Mouse (Mus musculus) limb, embryonic 11.5 days (tissue): Measurements from ENCODE around the gene Slc43a2. TPM values are rescaled to one million over a fixed set of nuclear protein-coding genes. Genes with fewer than 3 reads are reported as not detected.
A peak's percentile ranks its signal among the peaks of the same experiment; 100 is the strongest.

ENCODE experiments used
- ATAC-seq: fragments of 200-750 bp; cut with Nextera tagmentation; 2 replicates; pipeline ENCODE4 v1.8.0; 2017; ENCODE audit warnings: low read depth; ENCODE audit not compliant: insufficient number of reproducible peaks, low FRiP score, low TSS enrichment
- DNase-seq: peaks from one replicate; pipeline ENCODE4 v3.0.0-alpha.2; 2015; ENCODE audit warnings: low spot score
- H3K27ac ChIP-seq: fragments of 300-500 bp; sonication (generic); replicated peaks from 2 replicates; pipeline ENCODE4 v1.5.1; 2014; ENCODE audit warnings: low read depth, mild to moderate bottlenecking, low read length
- H3K27me3 ChIP-seq: fragments of 300-500 bp; sonication (generic); 2 replicates; pipeline ENCODE4 v1.6.1; 2014; ENCODE audit warnings: mild to moderate bottlenecking, low read length, mixed read lengths; ENCODE audit not compliant: control insufficient read depth, insufficient read depth
- H3K36me3 ChIP-seq: fragments of 300-500 bp; sonication (generic); 2 replicates; pipeline ENCODE4 v1.6.1; 2014; ENCODE audit warnings: mild to moderate bottlenecking, low read length, moderate library complexity, mixed read lengths; ENCODE audit not compliant: control insufficient read depth, insufficient read depth
- H3K4me1 ChIP-seq: fragments of 300-500 bp; sonication (generic); 2 replicates; pipeline ENCODE4 v1.6.1; 2014; ENCODE audit warnings: low read length, mixed read lengths; ENCODE audit not compliant: control insufficient read depth, insufficient read depth
- H3K4me2 ChIP-seq: fragments of 300-500 bp; sonication (generic); 2 replicates; pipeline ENCODE4 v1.6.1; 2014; ENCODE audit warnings: low read depth, mild to moderate bottlenecking, moderate library complexity; ENCODE audit not compliant: severe bottlenecking
- H3K4me3 ChIP-seq: fragments of 300-500 bp; sonication (generic); 2 replicates; pipeline ENCODE4 v1.5.1; 2014; ENCODE audit warnings: low read depth, low read length
- H3K9ac ChIP-seq: fragments of 300-500 bp; sonication (generic); 2 replicates; pipeline ENCODE4 v1.6.1; 2014; ENCODE audit warnings: mild to moderate bottlenecking, low read length
- H3K9me3 ChIP-seq: fragments of 300-500 bp; sonication (generic); 2 replicates; pipeline ENCODE4 v1.6.1; 2016; ENCODE audit warnings: low read length; ENCODE audit not compliant: control insufficient read depth
- WGBS: fragments of 180-500 bp; shearing (Covaris S2); extraction: QIAGEN DNeasy Blood & Tissue Kit; methylation state at CpG from one replicate; pipeline ENCODE4 v1.1.7; 2014; 5-methylcytosine and 5-hydroxymethylcytosine counted together
- polyA plus RNA-seq: library from polyadenylated mRNA; unstranded; fragments of >200 nt; fragmentation: Nextera tagmentation; extraction: Ambion mirVana; gene quantifications from 2 replicates; pipeline ENCODE4 v1.2.1, GENCODE M21; 2014

The Slc43a2 gene
- polyA plus RNA-seq, 1 experiment from 2014 or later: 4.2 TPM

DNA sequence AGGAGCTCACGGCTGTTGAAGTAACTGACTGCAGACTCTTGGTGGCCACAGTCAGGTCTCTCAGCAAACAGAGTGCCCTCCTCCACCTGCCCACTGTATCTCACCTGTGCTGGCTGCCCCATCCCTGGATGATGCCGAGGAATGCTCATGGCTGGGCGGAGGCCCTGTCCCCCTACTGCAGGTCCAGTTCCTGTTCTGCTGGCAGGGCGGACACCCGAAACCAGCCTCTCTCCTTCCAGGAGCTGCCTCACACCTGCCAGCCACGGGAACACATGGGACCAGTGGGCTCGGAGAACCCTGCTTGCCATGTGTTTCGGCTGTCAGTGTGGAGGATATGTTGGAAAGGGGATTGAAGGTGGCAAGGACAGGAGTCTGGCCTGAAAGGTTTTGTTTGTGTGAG is 8.7 kb downstream of the Slc43a2 start:
- DNase-seq: no peak
- Histone ChIP-seq H3K36me3 (no peaks in the 10 kb centered on the region), H3K4me1 (peaks cover 7% of the 10 kb centered on the region), H3K27me3 (no peaks in the 10 kb centered on the region), H3K9ac (no peak overlapping the region), H3K4me2 (no peak overlapping the region), H3K4me3 (no peak overlapping the region), H3K27ac (no peak overlapping the region), H3K9me3 (no peaks in the 10 kb centered on the region)
- ATAC-seq: no peak
- WGBS: 81% methylated on average over 8 of the region's 8 CpGs

DNA sequence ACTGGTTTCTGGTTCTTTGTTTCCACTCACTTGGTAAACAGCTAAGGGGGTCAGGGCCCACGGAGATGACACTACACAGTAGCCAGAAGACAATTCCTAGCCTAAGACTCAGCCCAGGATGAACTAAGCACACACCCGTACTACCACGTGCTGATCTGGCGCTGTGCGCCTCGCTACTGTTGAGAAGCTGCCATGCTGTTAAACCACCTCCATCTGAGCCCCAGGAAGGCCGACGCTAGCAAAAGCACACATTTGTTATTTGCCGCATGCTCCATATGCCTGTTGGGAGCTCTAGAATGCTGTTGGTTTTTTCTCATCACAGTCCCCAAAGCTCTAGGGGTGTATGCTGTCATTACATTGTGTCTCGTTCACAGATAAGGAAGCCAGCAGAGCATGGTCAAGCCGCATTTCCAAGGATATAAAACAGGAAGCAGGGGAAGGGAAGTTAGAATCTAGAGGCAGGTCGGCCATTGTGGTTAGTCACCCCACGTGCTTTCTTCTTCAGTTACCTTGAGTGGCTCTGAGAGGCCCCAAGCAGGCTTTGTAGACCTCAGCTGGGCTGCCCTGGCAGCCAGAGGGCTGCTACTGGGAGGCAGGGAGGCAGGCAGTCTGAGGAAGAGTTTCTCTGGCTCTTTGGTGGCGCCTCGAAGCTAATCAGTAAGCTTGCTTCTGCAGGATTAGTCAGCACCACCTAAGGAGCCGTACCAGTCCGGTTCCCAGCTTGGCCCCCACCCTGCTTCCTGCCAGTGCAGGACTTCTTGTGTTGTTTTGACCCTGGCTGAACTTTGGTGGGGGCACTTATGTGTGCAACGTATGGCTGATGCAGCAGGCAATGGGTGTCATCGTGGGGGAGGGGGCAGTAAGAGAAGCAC is 9.5 kb downstream of the Slc43a2 start:
- ATAC-seq (no peak), DNase-seq (no peak)
- Histone ChIP-seq H3K9ac (no peak overlapping the region), H3K27ac (no peak overlapping the region), H3K27me3 (no peaks in the 10 kb centered on the region), H3K4me3 (no peak overlapping the region), H3K4me2 (no peak overlapping the region), H3K9me3 (no peaks in the 10 kb centered on the region), H3K36me3 (no peaks in the 10 kb centered on the region), H3K4me1 (peaks cover 7% of the 10 kb centered on the region)
- 81% methylated on average over 19 of the region's 19 CpGs for WGBS

DNA sequence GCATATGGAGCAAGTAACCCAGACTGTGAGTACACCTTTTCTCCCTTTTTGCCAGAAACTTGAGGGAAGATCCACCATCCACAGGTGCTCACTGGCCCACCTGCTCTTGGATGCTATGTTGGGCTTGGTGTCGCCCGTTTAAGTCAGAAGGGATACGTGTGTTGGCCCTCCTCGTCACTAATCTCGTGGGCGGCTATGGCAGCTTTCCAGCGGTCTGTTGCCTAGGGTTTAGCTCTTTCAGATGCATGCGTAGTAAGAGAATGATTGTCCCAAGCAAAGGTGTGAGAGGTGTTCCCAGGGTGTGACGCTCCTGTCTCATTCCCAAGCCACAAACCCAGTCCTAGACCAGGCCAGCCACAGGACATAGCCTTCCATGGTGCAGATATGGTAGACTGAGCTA is 13.2 kb downstream of the Slc43a2 start:
- ATAC-seq (no peak), DNase-seq (no peak)
- Histone ChIP-seq H3K4me1 (no peaks in the 10 kb centered on the region), H3K9me3 (no peaks in the 10 kb centered on the region), H3K36me3 (no peaks in the 10 kb centered on the region), H3K9ac (no peak overlapping the region), H3K4me3 (no peak overlapping the region), H3K27me3 (no peaks in the 10 kb centered on the region), H3K4me2 (no peak overlapping the region), H3K27ac (no peak overlapping the region)
- 87% methylated on average over 9 of the region's 9 CpGs for WGBS

DNA sequence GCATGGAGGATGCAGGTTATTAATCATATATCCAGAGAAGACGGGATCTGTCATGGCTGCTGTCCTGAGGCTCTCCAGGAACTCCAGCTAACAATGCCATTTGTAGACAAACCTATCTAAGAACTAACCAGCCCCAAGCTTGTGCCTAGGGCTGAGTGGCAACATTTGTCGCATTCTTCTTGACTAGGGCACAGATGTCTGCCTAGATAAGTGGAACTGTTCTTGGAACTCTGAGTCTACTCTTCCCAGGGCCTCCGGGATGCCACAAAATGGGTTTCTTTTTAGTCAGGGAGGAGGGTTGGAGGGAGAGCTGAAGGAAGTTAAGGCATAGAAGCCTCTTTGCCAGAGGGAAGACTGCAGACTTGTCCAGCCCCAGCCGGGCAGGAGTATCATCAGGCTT is 14.6 kb downstream of the Slc43a2 start:
- DNase-seq: no peak
- no peak for ATAC-seq
- Histone ChIP-seq H3K4me2 (no peak overlapping the region), H3K4me1 (no peaks in the 10 kb centered on the region), H3K4me3 (no peak overlapping the region), H3K9me3 (no peaks in the 10 kb centered on the region), H3K27ac (no peak overlapping the region), H3K36me3 (no peaks in the 10 kb centered on the region), H3K9ac (no peak overlapping the region), H3K27me3 (no peaks in the 10 kb centered on the region)
- WGBS: 84% methylated on average over 4 of the region's 4 CpGs

DNA sequence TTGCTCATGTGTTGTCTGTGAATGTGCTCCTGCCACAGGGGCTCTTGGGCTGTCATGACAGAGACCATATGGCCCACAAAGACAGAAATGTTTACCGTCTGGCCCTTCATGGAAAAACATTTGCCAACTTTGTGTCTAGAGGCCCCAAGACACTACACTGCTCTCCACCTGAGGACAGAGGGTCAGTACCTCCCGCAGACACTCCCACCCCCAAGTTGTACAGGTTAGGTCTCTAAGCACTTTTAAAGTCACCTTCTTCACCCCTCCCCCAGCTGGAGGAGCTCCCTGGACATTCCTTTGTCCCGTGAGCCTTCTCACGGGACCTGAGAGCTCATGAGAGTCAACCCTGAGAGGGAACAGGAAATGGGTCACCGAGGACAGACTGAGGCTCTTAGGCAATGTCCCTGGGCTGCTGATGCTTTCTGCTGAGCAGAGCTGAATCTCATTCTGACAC is 18.2 kb downstream of the Slc43a2 start:
- DNase-seq: no peak
- Histone ChIP-seq H3K9ac (no peak overlapping the region), H3K4me2 (no peak overlapping the region), H3K36me3 (no peaks in the 10 kb centered on the region), H3K4me1 (peaks cover 5% of the 10 kb centered on the region), H3K9me3 (no peaks in the 10 kb centered on the region), H3K27me3 (no peaks in the 10 kb centered on the region), H3K4me3 (no peak overlapping the region), H3K27ac (no peak overlapping the region)
- WGBS: 50% methylated on average over 5 of the region's 5 CpGs
- ATAC-seq: no peak

DNA sequence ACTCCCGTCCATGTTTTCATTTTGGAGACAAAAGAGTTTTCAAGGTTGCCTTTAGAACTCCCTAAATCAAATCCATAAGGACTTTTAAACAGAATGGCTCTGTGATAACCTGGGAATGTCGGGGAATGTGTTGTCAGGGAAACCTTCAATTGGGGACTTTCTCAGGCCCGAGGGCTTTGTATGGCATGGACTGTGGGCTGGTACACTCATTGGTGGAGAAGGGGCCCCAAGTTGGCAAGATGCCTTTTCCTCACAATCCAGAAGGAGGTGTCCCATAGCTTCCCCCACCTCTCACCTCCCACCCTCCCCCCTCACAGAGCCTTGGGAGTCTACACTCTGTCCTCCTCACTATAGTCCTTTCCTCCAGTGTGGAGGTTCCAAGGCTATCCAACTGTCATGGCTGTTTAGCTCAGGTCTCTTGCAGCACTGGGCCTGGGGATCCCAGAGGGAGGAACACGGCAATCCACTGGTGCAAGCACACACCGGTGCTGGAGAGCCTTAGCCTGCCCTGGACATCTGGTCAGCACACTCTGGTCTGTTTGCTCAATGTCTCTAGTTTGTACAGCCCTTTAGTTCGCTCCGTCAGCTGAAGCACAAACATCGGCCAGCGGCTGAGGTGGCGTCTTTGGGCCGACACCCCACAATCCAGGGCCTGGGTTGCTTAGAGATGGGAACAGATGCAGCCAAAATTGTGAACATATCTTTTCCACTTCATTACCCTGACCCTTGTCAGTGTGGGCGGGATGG is 18.9 kb downstream of the Slc43a2 start:
- ATAC-seq (no peak), DNase-seq (no peak)
- WGBS: 75% methylated on average over 12 of the region's 12 CpGs
- Histone ChIP-seq H3K27me3 (no peaks in the 10 kb centered on the region), H3K4me2 (no peak overlapping the region), H3K36me3 (no peaks in the 10 kb centered on the region), H3K4me1 (peaks cover 5% of the 10 kb centered on the region), H3K27ac (no peak overlapping the region), H3K9ac (no peak overlapping the region), H3K4me3 (no peak overlapping the region), H3K9me3 (no peaks in the 10 kb centered on the region)

DNA sequence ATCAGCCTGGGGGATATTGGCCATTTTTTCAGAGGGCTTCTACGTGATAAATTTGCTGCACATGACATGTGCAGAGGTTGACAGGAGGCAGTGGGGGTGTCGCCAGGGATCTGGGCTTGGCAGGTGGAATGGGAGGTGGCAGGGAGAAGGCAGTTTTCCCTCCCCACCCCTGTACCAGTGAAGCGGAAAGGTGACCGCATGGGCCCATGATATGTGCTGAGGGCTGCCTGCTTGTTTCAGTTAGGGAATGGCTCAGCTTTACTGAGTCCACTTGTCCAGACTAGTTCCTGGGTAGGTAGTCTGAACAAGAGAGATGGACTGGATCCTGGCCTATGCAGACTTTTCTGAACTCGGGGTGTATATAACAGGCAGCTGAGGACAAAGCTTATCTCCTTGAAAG is 19.8 kb downstream of the Slc43a2 start:
- H3K27ac ChIP-seq: no peak overlapping the region
- WGBS: 89% methylated on average over 5 of the region's 5 CpGs
- ATAC-seq (no peak), DNase-seq (no peak)
- no peaks in the 10 kb centered on the region for H3K36me3 ChIP-seq
- H3K4me2 ChIP-seq: no peak overlapping the region
- H3K9me3 ChIP-seq: no peaks in the 10 kb centered on the region
- H3K9ac ChIP-seq: no peak overlapping the region
- no peaks in the 10 kb centered on the region for H3K27me3 ChIP-seq
- H3K4me1 ChIP-seq: peaks cover 5% of the 10 kb centered on the region
- H3K4me3 ChIP-seq: no peak overlapping the region

DNA sequence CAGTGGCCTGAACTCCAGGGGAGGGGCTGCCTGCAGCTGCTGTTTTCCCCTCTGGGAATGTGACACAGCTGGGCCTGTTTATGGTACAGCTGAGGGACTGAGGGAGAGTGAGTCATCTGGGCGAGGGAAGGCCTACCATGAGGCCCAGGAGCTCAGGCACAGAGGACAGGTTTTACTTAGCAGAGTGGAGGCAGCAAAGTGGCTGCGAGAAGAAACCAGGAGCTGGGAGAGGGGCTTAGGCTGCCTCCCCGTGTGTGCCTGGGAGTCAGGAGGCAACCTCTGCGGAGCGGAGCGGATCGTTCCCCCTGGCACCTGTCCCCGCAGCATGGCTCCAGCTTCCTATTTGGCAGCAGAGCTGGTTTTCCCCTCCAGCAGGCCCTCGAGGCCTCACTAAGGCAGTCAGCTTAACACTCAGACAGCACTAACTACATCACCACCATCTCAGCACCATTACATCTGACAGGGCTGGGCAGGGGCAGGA is 20.5 kb downstream of the Slc43a2 start:
- no peaks in the 10 kb centered on the region for H3K36me3 ChIP-seq
- WGBS: 67% methylated on average over 9 of the region's 9 CpGs
- H3K4me1 ChIP-seq: peaks cover 5% of the 10 kb centered on the region
- H3K4me2 ChIP-seq: no peak overlapping the region
- no peak overlapping the region for H3K4me3 ChIP-seq
- H3K27me3 ChIP-seq: no peaks in the 10 kb centered on the region
- ATAC-seq: no peak
- H3K9ac ChIP-seq: no peak overlapping the region
- H3K9me3 ChIP-seq: no peaks in the 10 kb centered on the region
- DNase-seq: no peak
- H3K27ac ChIP-seq: peak overlapping the region; percentile 37; the same call in 1 of the 2 replicates
